Mouse (Mus musculus) urinary bladder, adult 2 months (tissue): ENCODE measurements around the gene Msi2. TPM values are rescaled to one million over a fixed set of nuclear protein-coding genes. Genes with fewer than 3 reads are reported as not detected.

Experiments used
- DNase-seq: peaks from one replicate; pipeline ENCODE4 v3.0.0; 2022; ENCODE audit warnings: low spot score
- polyA plus RNA-seq: library from polyadenylated mRNA; depleted of rRNA; stranded (reverse); fragments of >200 nt; gene quantifications from 2 replicates; pipeline ENCODE4 v1.2.3, GENCODE M21; 2012

Msi2 gene
- polyA plus RNA-seq, 1 experiment, result 44.7 TPM

- DNase-seq, result no peak
These were observed 176.4 kb downstream of the Msi2 start for GRCm38 (mm10) chr11:88541666-88542639.

GRCm38 (mm10) chr11:88539637-88540478 is 178.5 kb downstream of the Msi2 start:
- no peak for DNase-seq

- DNase-seq, result no peak
These were observed 179.5 kb downstream of the Msi2 start for GRCm38 (mm10) chr11:88538710-88539340.

- no peak for DNase-seq
These were observed 181.0 kb downstream of the Msi2 start for GRCm38 (mm10) chr11:88537344-88537743.

- DNase-seq, result no peak
These were observed 181.5 kb downstream of the Msi2 start for GRCm38 (mm10) chr11:88536861-88537260.

GRCm38 (mm10) chr11:88534331-88534929 is 183.9 kb downstream of the Msi2 start:
- no peak for DNase-seq

GRCm38 (mm10) chr11:88532016-88532415 is 186.3 kb downstream of the Msi2 start:
- DNase-seq, result no peak

GRCm38 (mm10) chr11:88530032-88530431 is 188.3 kb downstream of the Msi2 start:
- DNase-seq, result no peak

GRCm38 (mm10) chr11:88528522-88529101 is 189.7 kb downstream of the Msi2 start:
- no peak for DNase-seq

GRCm38 (mm10) chr11:88526711-88527110 is 191.6 kb downstream of the Msi2 start:
- no peak for DNase-seq

GRCm38 (mm10) chr11:88524790-88525575 is 193.3 kb downstream of the Msi2 start:
- no peak for DNase-seq

- no peak for DNase-seq
These were observed 193.9 kb downstream of the Msi2 start for GRCm38 (mm10) chr11:88524437-88524789.

GRCm38 (mm10) chr11:88523921-88524320 is 194.4 kb downstream of the Msi2 start:
- no peak for DNase-seq

- no peak for DNase-seq
These were observed 194.8 kb downstream of the Msi2 start for GRCm38 (mm10) chr11:88523511-88523910.

GRCm38 (mm10) chr11:88522114-88522513 is 196.2 kb downstream of the Msi2 start:
- DNase-seq, result no peak

- no peak for DNase-seq
These were observed 197.2 kb downstream of the Msi2 start for GRCm38 (mm10) chr11:88520951-88521730.

- no peak for DNase-seq
These were observed 200.0 kb downstream of the Msi2 start for GRCm38 (mm10) chr11:88518361-88518760.

GRCm38 (mm10) chr11:88516596-88517485 is 201.5 kb downstream of the Msi2 start:
- DNase-seq, result no peak
